Mouse (Mus musculus) gonadal fat pad, adult 2 months (tissue): ENCODE measurements around the gene Nid2. TPM values are rescaled to one million over a fixed set of nuclear protein-coding genes. Genes with fewer than 3 reads are reported as not detected.

Source experiments
- DNase-seq: peaks from one replicate; pipeline ENCODE4 v3.0.0-alpha.2; 2012; ENCODE audit warnings: low read depth
- polyA plus RNA-seq: library from polyadenylated mRNA; depleted of rRNA; stranded (reverse); fragments of >200 nt; gene quantifications from 2 replicates; pipeline ENCODE4 v1.2.3, GENCODE M21; 2012; rRNA removed

Gene Nid2
- polyA plus RNA-seq, 1 experiment, result 44.4 TPM

GRCm38 (mm10) chr14:19858808-19859776, 108.0 kb downstream of the Nid2 start:
- DNase-seq, result no peak

GRCm38 (mm10) chr14:19860281-19860680, 109.2 kb downstream of the Nid2 start:
- no peak for DNase-seq

Other genes starting within 250 kb of the Nid2 start
- gene Gm2244, start 201.3 kb upstream of the Nid2 start, polyA plus RNA-seq, result not detected in 2 replicates
- 0.77 and 1.5 TPM in 2 replicates for gene Gm2237, start 166.1 kb upstream of the Nid2 start, polyA plus RNA-seq
- gene Gm5458, start 148.7 kb upstream of the Nid2 start, polyA plus RNA-seq, result not detected in 2 replicates
- 51.2 and 59.3 TPM in 2 replicates for gene Rtraf, start 72.6 kb downstream of the Nid2 start, polyA plus RNA-seq
- 12.8 and 14.1 TPM in 2 replicates for gene Gng2, start 226.4 kb downstream of the Nid2 start, polyA plus RNA-seq